In the genomic region with DNA sequence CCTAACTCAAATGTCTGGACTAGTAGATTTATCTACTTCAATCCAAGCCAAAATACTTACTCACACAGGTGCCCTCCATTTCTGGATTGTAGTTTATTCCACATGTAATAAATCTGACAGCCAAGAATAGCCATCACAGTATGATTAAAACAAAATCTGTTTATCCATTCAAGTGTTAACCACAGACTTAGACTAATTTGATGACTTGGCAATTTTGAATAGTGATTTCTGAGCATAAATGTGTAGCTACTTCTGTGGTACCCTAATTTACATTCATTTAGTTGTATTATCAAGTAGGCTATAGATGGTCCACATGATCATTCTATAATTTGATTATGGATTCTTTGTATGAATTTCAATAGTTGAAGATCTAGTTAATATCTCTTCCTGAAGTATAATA, we compare ENCODE assay signal across 31 mouse cellular contexts.
"Had no signal": no experiment of that assay in that cellular context is flagged by ENCODE, and none has a peak within 500 bp of the region (broad histone marks: within the 10 kb centered on the region; RNA-seq: fewer than 3 reads in every experiment).

No protein-coding gene starts in this region.

- H3K4me2 ChIP-seq: heart, embryonic 11.5 days; heart, embryonic 12.5 days; heart, embryonic 13.5 days; heart, embryonic 15.5 days; hindbrain, embryonic 12.5 days; hindbrain, embryonic 13.5 days; hindbrain, embryonic 14.5 days; hindbrain, embryonic 15.5 days; intestine, embryonic 15.5 days; kidney, embryonic 15.5 days had no signal

- H3K4me3 ChIP-seq: heart, embryonic 10.5 days; heart, embryonic 12.5 days; heart, embryonic 13.5 days; heart, embryonic 15.5 days; hindbrain, embryonic 10.5 days; hindbrain, embryonic 12.5 days; hindbrain, embryonic 13.5 days; hindbrain, embryonic 15.5 days; intestine, embryonic 15.5 days; kidney, embryonic 15.5 days; layer of hippocampus, adult 2 months had no signal

- H3K4me1 ChIP-seq: heart, embryonic 10.5 days; heart, embryonic 12.5 days; heart, embryonic 13.5 days; heart, embryonic 15.5 days; hindbrain, embryonic 10.5 days; hindbrain, embryonic 12.5 days; hindbrain, embryonic 13.5 days; hindbrain, embryonic 15.5 days; intestine, embryonic 15.5 days; kidney, embryonic 15.5 days had no signal

- H3K27me3 ChIP-seq: heart, embryonic 12.5 days; heart, embryonic 13.5 days; heart, embryonic 15.5 days; hindbrain, embryonic 12.5 days; hindbrain, embryonic 13.5 days; hindbrain, embryonic 15.5 days; intestine, embryonic 15.5 days; kidney, embryonic 15.5 days had no signal

- DNase-seq: heart, postnatal 10 days; heart, postnatal 14 days; heart, postnatal 36 days; heart, postnatal 4 days; kidney, adult 11 months; kidney, adult 18-20 months; kidney, adult 2 months; kidney, adult 8-10 months; kidney, adult 9 months; kidney, postnatal 10 days; kidney, postnatal 14 days; kidney, postnatal 25 days; kidney, postnatal 36 days; kidney, postnatal 4 days; layer of hippocampus, adult 9-11 months; layer of hippocampus, postnatal 36 days had no signal

- H3K9ac ChIP-seq: heart, embryonic 12.5 days; heart, embryonic 13.5 days; heart, embryonic 15.5 days; hindbrain, embryonic 12.5 days; hindbrain, embryonic 13.5 days; hindbrain, embryonic 14.5 days; hindbrain, embryonic 15.5 days; intestine, embryonic 15.5 days; kidney, embryonic 15.5 days had no signal

- H3K9me3 ChIP-seq: heart, embryonic 10.5 days; heart, embryonic 12.5 days; heart, embryonic 13.5 days; heart, embryonic 15.5 days; hindbrain, embryonic 10.5 days; hindbrain, embryonic 12.5 days; hindbrain, embryonic 13.5 days; hindbrain, embryonic 15.5 days; intestine, embryonic 15.5 days; kidney, embryonic 15.5 days had no signal

- H3K27ac ChIP-seq: heart, embryonic 10.5 days; heart, embryonic 13.5 days; heart, embryonic 15.5 days; hindbrain, embryonic 10.5 days; hindbrain, embryonic 12.5 days; hindbrain, embryonic 13.5 days; hindbrain, embryonic 14.5 days; hindbrain, embryonic 15.5 days; hindbrain, postnatal 0 days; intestine, embryonic 15.5 days; kidney, embryonic 15.5 days; kidney, postnatal 0 days; layer of hippocampus, adult 2 months had no signal

- H3K36me3 ChIP-seq: heart, embryonic 10.5 days; heart, embryonic 12.5 days; heart, embryonic 13.5 days; heart, embryonic 15.5 days; hindbrain, embryonic 10.5 days; hindbrain, embryonic 12.5 days; hindbrain, embryonic 13.5 days; hindbrain, embryonic 15.5 days; intestine, embryonic 15.5 days; kidney, embryonic 15.5 days had no signal
